Mouse (Mus musculus) forebrain, postnatal 0 days (tissue): ENCODE measurements around the gene Hist1h1d. TPM values are rescaled to one million over a fixed set of nuclear protein-coding genes. Genes with fewer than 3 reads are reported as not detected.

ENCODE experiments used
- ATAC-seq: fragments of 200-750 bp; cut with Nextera tagmentation; 2 replicates; pipeline ENCODE4 v1.8.0; 2017; ENCODE audit warnings: mild to moderate bottlenecking, moderate library complexity
- DNase-seq: peaks from one replicate; pipeline ENCODE4 v3.0.0-alpha.2; 2015
- H3K27ac ChIP-seq: fragments of 300-500 bp; sonication (generic); 2 replicates; pipeline ENCODE4 v1.5.1; 2014; ENCODE audit warnings: low read depth, mild to moderate bottlenecking, antibody characterized with exemption, low read length, moderate library complexity, mixed read lengths
- H3K27me3 ChIP-seq: fragments of 300-500 bp; sonication (generic); 2 replicates; pipeline ENCODE4 v1.6.1; 2014; ENCODE audit warnings: mild to moderate bottlenecking, low read length, mixed read lengths; ENCODE audit not compliant: insufficient read depth
- H3K36me3 ChIP-seq: fragments of 300-500 bp; sonication (generic); 2 replicates; pipeline ENCODE4 v1.6.1; 2014; ENCODE audit warnings: mild to moderate bottlenecking, moderate library complexity; ENCODE audit not compliant: insufficient read depth
- H3K4me1 ChIP-seq: fragments of 300-500 bp; sonication (generic); 2 replicates; pipeline ENCODE4 v1.6.1; 2014; ENCODE audit warnings: antibody characterized with exemption; ENCODE audit not compliant: insufficient read depth
- H3K4me2 ChIP-seq: fragments of 300-500 bp; sonication (generic); 2 replicates; pipeline ENCODE4 v1.6.1; 2014; ENCODE audit warnings: low read depth, mild to moderate bottlenecking, moderate library complexity
- H3K4me3 ChIP-seq: fragments of 300-500 bp; sonication (generic); 2 replicates; pipeline ENCODE4 v1.5.1; 2014; ENCODE audit warnings: low read depth, low read length, mixed read lengths
- H3K9ac ChIP-seq: fragments of 300-500 bp; sonication (generic); 2 replicates; pipeline ENCODE4 v1.6.1; 2014; ENCODE audit warnings: mild to moderate bottlenecking
- H3K9me3 ChIP-seq: fragments of 300-500 bp; sonication (generic); 2 replicates; pipeline ENCODE4 v1.6.1; 2016; ENCODE audit warnings: low read length
- CTCF ChIP-seq: sonication (generic); IDR thresholded peaks from 2 replicates; pipeline ENCODE4 v1.5.1; 2016; ENCODE audit warnings: antibody characterized with exemption, control low read depth, low read depth
- WGBS: fragments of 180-500 bp; shearing (Covaris S2); extraction: QIAGEN DNeasy Blood & Tissue Kit; methylation state at CpG from one replicate; pipeline ENCODE4 v1.1.7; 2014; 5-methylcytosine and 5-hydroxymethylcytosine counted together
- microRNA-seq, 2 experiments: library from miRNA; unstranded; fragments of <30 nt; microRNA quantifications; one replicate each; pipeline ENCODE4; 2016
- polyA plus RNA-seq: library from polyadenylated mRNA; unstranded; fragments of >200 nt; fragmentation: Nextera tagmentation; extraction: Ambion mirVana; gene quantifications from 2 replicates; pipeline ENCODE4 v1.2.1, GENCODE M21; 2015
- total RNA-seq: library from RNA; depleted of rRNA; stranded (reverse); fragments of >200 nt; gene quantifications from 2 replicates; pipeline ENCODE4 v1.2.3, GENCODE M21; 2014; rRNA removed

The Hist1h1d gene
- total and polyA plus RNA-seq, 2 experiments from 2014 or later: 0.12 to 48.5 TPM

- ATAC-seq: no peak
- TF ChIP-seq CTCF: peak; percentile 83
These were observed 44.9 kb downstream of the Hist1h1d start for GRCm38 (mm10) chr13:23597957-23598356.

GRCm38 (mm10) chr13:23603182-23603699 lies 50.2 kb downstream of the Hist1h1d start:
- ATAC-seq: no peak
- H3K4me3 ChIP-seq: no peak overlapping the region
- no peak for TF ChIP-seq CTCF
- no peak overlapping the region for H3K27ac ChIP-seq
- DNase-seq: no peak
- H3K9ac ChIP-seq: no peak overlapping the region
- no peaks in the 10 kb centered on the region for H3K4me1 ChIP-seq
- no peaks in the 10 kb centered on the region for H3K36me3 ChIP-seq
- H3K4me2 ChIP-seq: no peak overlapping the region
- no peaks in the 10 kb centered on the region for H3K9me3 ChIP-seq
- 86% methylated on average over 7 of the region's 7 CpGs for WGBS
- no peaks in the 10 kb centered on the region for H3K27me3 ChIP-seq

More at GRCm38 (mm10) chr13:23597957-23598356, 44.9 kb downstream of the Hist1h1d start:
- Histone ChIP-seq H3K36me3 (no peaks in the 10 kb centered on the region), H3K4me3 (no peak overlapping the region), H3K27ac (no peak overlapping the region), H3K4me1 (no peaks in the 10 kb centered on the region), H3K4me2 (no peak overlapping the region), H3K9me3 (no peaks in the 10 kb centered on the region), H3K27me3 (no peaks in the 10 kb centered on the region), H3K9ac (no peak overlapping the region)
- WGBS: 8% methylated on average over 9 of the region's 9 CpGs
- peak; percentile 78 for DNase-seq

- 96% methylated on average over 3 of the region's 3 CpGs for WGBS
- Histone ChIP-seq H3K27ac (no peak overlapping the region), H3K4me2 (no peak overlapping the region), H3K9ac (no peak overlapping the region), H3K36me3 (no peaks in the 10 kb centered on the region), H3K9me3 (no peaks in the 10 kb centered on the region), H3K4me1 (no peaks in the 10 kb centered on the region), H3K27me3 (no peaks in the 10 kb centered on the region), H3K4me3 (no peak overlapping the region)
- ATAC-seq: no peak
- no peak for DNase-seq
- TF ChIP-seq CTCF: no peak
These were observed 51.4 kb downstream of the Hist1h1d start for GRCm38 (mm10) chr13:23604452-23604851.

- WGBS: 87% methylated on average over 3 of the region's 3 CpGs
- Histone ChIP-seq H3K36me3 (no peaks in the 10 kb centered on the region), H3K4me2 (no peak overlapping the region), H3K27me3 (no peaks in the 10 kb centered on the region), H3K9ac (no peak overlapping the region), H3K4me1 (no peaks in the 10 kb centered on the region), H3K27ac (no peak overlapping the region), H3K9me3 (no peaks in the 10 kb centered on the region), H3K4me3 (no peak overlapping the region)
- TF ChIP-seq CTCF: no peak
- DNase-seq (no peak), ATAC-seq (no peak)
These were observed 52.0 kb downstream of the Hist1h1d start for GRCm38 (mm10) chr13:23605052-23605451.

- TF ChIP-seq CTCF: no peak
- WGBS: 93% methylated on average over 4 of the region's 4 CpGs
- no peak for ATAC-seq
These were observed 56.1 kb downstream of the Hist1h1d start for GRCm38 (mm10) chr13:23609209-23609608.

GRCm38 (mm10) chr13:23609844-23610243 lies 56.8 kb downstream of the Hist1h1d start:
- ATAC-seq (no peak), DNase-seq (no peak)
- TF ChIP-seq CTCF: no peak
- no peaks in the 10 kb centered on the region for H3K4me1 ChIP-seq
- no peak overlapping the region for H3K9ac ChIP-seq
- H3K4me2 ChIP-seq: no peak overlapping the region
- no peaks in the 10 kb centered on the region for H3K9me3 ChIP-seq
- no peak overlapping the region for H3K4me3 ChIP-seq
- H3K27me3 ChIP-seq: no peaks in the 10 kb centered on the region
- H3K36me3 ChIP-seq: no peaks in the 10 kb centered on the region
- H3K27ac ChIP-seq: no peak overlapping the region

More at GRCm38 (mm10) chr13:23609209-23609608, 56.1 kb downstream of the Hist1h1d start:
- no peaks in the 10 kb centered on the region for H3K36me3 ChIP-seq
- H3K9me3 ChIP-seq: no peaks in the 10 kb centered on the region
- no peak for DNase-seq
- H3K27ac ChIP-seq: no peak overlapping the region
- H3K4me3 ChIP-seq: no peak overlapping the region
- no peak overlapping the region for H3K4me2 ChIP-seq
- H3K27me3 ChIP-seq: no peaks in the 10 kb centered on the region
- H3K9ac ChIP-seq: no peak overlapping the region
- no peaks in the 10 kb centered on the region for H3K4me1 ChIP-seq

Small RNA genes within 50 kb of the gene (microRNA-seq; reads per million reads assigned to microRNA genes)
- 0 reads per million in 2 experiments for gene Gm44297
- 0 reads per million in 2 experiments for gene Gm44359
- 0 reads per million in 2 experiments for gene Gm44394
- 0.24 to 0.39 reads per million in 2 experiments for gene n-TStga1

Other genes starting within 250 kb of the Hist1h1d start
Only the 30 nearest of the 34 such genes appear.
- 32.9 and 35.5 TPM in 2 replicates for gene Zfp322a, start 184.1 kb upstream of the Hist1h1d start, total RNA-seq
- gene Zfp322a, start 184.1 kb upstream of the Hist1h1d start, polyA plus RNA-seq: 23.1 and 33.6 TPM in 2 replicates
- 6.5 and 8.2 TPM in 2 replicates for gene Abt1, start 129.4 kb upstream of the Hist1h1d start, total RNA-seq
- 7.7 and 8.2 TPM in 2 replicates for gene Abt1, start 129.4 kb upstream of the Hist1h1d start, polyA plus RNA-seq
- gene Btn1a1, start 87.4 kb upstream of the Hist1h1d start, total RNA-seq: 0.08 and 0.33 TPM in 2 replicates
- gene Btn1a1, start 87.4 kb upstream of the Hist1h1d start, polyA plus RNA-seq: 0.12 TPM in 1 of 2 replicates, not detected in the other
- gene Btn2a2, start 64.4 kb upstream of the Hist1h1d start, total RNA-seq: not detected in 2 replicates
- gene Btn2a2, start 64.4 kb upstream of the Hist1h1d start, polyA plus RNA-seq: 0.10 TPM in 1 of 2 replicates, not detected in the other
- 1,275 and 1,840 TPM in 2 replicates for gene Hist1h4h, start 22.2 kb upstream of the Hist1h1d start, total RNA-seq
- 4.1 and 5.7 TPM in 2 replicates for gene Hist1h4h, start 22.2 kb upstream of the Hist1h1d start, polyA plus RNA-seq
- gene Hist1h2af, start 19.4 kb upstream of the Hist1h1d start, total RNA-seq: 135 and 227 TPM in 2 replicates
- gene Hist1h2af, start 19.4 kb upstream of the Hist1h1d start, polyA plus RNA-seq: not detected in 2 replicates
- gene Hist1h3g, start 17.8 kb upstream of the Hist1h1d start, total RNA-seq: 116 and 134 TPM in 2 replicates
- 0.50 TPM in 1 of 2 replicates, not detected in the other for gene Hist1h3g, start 17.8 kb upstream of the Hist1h1d start, polyA plus RNA-seq
- 12.5 and 17.0 TPM in 2 replicates for gene Hist1h2bh, start 9.9 kb upstream of the Hist1h1d start, total RNA-seq
- 0.17 TPM in 1 of 2 replicates, not detected in the other for gene Hist1h2bh, start 9.9 kb upstream of the Hist1h1d start, polyA plus RNA-seq
- gene Hist1h3f, start 9.2 kb upstream of the Hist1h1d start, total RNA-seq: 116 and 119 TPM in 2 replicates
- gene Hist1h3f, start 9.2 kb upstream of the Hist1h1d start, polyA plus RNA-seq: 0.17 and 0.47 TPM in 2 replicates
- 586 and 753 TPM in 2 replicates for gene Hist1h4f, start 1.6 kb upstream of the Hist1h1d start, total RNA-seq
- 0.70 TPM in 1 of 2 replicates, not detected in the other for gene Hist1h4f, start 1.6 kb upstream of the Hist1h1d start, polyA plus RNA-seq
- gene Hist1h3e, start 9.1 kb downstream of the Hist1h1d start, total RNA-seq: 180 and 204 TPM in 2 replicates
- 1.9 and 2.0 TPM in 2 replicates for gene Hist1h3e, start 9.1 kb downstream of the Hist1h1d start, polyA plus RNA-seq
- 111 TPM in 2 replicates for gene Hist1h2ae, start 18.0 kb downstream of the Hist1h1d start, total RNA-seq
- gene Hist1h2ae, start 18.0 kb downstream of the Hist1h1d start, polyA plus RNA-seq: 12.5 and 23.0 TPM in 2 replicates
- gene Hist1h2bg, start 18.1 kb downstream of the Hist1h1d start, total RNA-seq: 367 and 594 TPM in 2 replicates
- gene Hist1h2bg, start 18.1 kb downstream of the Hist1h1d start, polyA plus RNA-seq: 3.0 and 3.6 TPM in 2 replicates
- 226 and 289 TPM in 2 replicates for gene Hist1h2bf, start 20.9 kb downstream of the Hist1h1d start, total RNA-seq
- gene Hist1h2bf, start 20.9 kb downstream of the Hist1h1d start, polyA plus RNA-seq: not detected in 2 replicates
- 204 and 274 TPM in 2 replicates for gene Hist1h2ad, start 21.1 kb downstream of the Hist1h1d start, total RNA-seq
- 0.78 TPM in 1 of 2 replicates, not detected in the other for gene Hist1h2ad, start 21.1 kb downstream of the Hist1h1d start, polyA plus RNA-seq
- gene Hist1h3d, start 22.5 kb downstream of the Hist1h1d start, total RNA-seq: 73.0 and 78.9 TPM in 2 replicates
- gene Hist1h3d, start 22.5 kb downstream of the Hist1h1d start, polyA plus RNA-seq: 0.57 and 0.80 TPM in 2 replicates
- gene Hist1h4d, start 28.3 kb downstream of the Hist1h1d start, total RNA-seq: 258 and 695 TPM in 2 replicates
- 25.0 and 42.2 TPM in 2 replicates for gene Hist1h4d, start 28.3 kb downstream of the Hist1h1d start, polyA plus RNA-seq
- 98.5 and 120 TPM in 2 replicates for gene Hist1h2be, start 67.9 kb downstream of the Hist1h1d start, total RNA-seq
- gene Hist1h2be, start 67.9 kb downstream of the Hist1h1d start, polyA plus RNA-seq: 0.31 and 0.39 TPM in 2 replicates
- gene Hist1h1e, start 69.3 kb downstream of the Hist1h1d start, total RNA-seq: 204 and 218 TPM in 2 replicates
- 11.1 and 16.3 TPM in 2 replicates for gene Hist1h1e, start 69.3 kb downstream of the Hist1h1d start, polyA plus RNA-seq
- gene Hist1h2ac, start 130.7 kb downstream of the Hist1h1d start, total RNA-seq: 40.9 and 44.8 TPM in 2 replicates
- 0.41 and 0.49 TPM in 2 replicates for gene Hist1h2ac, start 130.7 kb downstream of the Hist1h1d start, polyA plus RNA-seq
- 93.7 and 124 TPM in 2 replicates for gene Hist1h2bc, start 130.9 kb downstream of the Hist1h1d start, total RNA-seq
- 29.2 and 35.3 TPM in 2 replicates for gene Hist1h2bc, start 130.9 kb downstream of the Hist1h1d start, polyA plus RNA-seq
- 1.3 TPM in 1 of 2 replicates, not detected in the other for gene Hist1h1t, start 142.6 kb downstream of the Hist1h1d start, total RNA-seq
- not detected in 2 replicates for gene Hist1h1t, start 142.6 kb downstream of the Hist1h1d start, polyA plus RNA-seq
- gene Hist1h4c, start 145.2 kb downstream of the Hist1h1d start, total RNA-seq: 917 and 942 TPM in 2 replicates
- 2.3 and 5.0 TPM in 2 replicates for gene Hist1h4c, start 145.2 kb downstream of the Hist1h1d start, polyA plus RNA-seq
- gene Hfe, start 157.6 kb downstream of the Hist1h1d start, total RNA-seq: 2.5 and 3.6 TPM in 2 replicates
- 4.4 and 6.0 TPM in 2 replicates for gene Hfe, start 157.6 kb downstream of the Hist1h1d start, polyA plus RNA-seq
- gene Hist1h1c, start 185.5 kb downstream of the Hist1h1d start, total RNA-seq: 475 and 498 TPM in 2 replicates
- 24.0 and 26.3 TPM in 2 replicates for gene Hist1h1c, start 185.5 kb downstream of the Hist1h1d start, polyA plus RNA-seq
- gene Hist1h3c, start 192.3 kb downstream of the Hist1h1d start, total RNA-seq: 294 and 301 TPM in 2 replicates
- gene Hist1h3c, start 192.3 kb downstream of the Hist1h1d start, polyA plus RNA-seq: 0.84 TPM in 1 of 2 replicates, not detected in the other
- gene Hist1h2bb, start 193.5 kb downstream of the Hist1h1d start, total RNA-seq: 647 and 680 TPM in 2 replicates
- gene Hist1h2bb, start 193.5 kb downstream of the Hist1h1d start, polyA plus RNA-seq: not detected in 2 replicates
- gene Hist1h2ab, start 197.9 kb downstream of the Hist1h1d start, total RNA-seq: 305 and 340 TPM in 2 replicates
- gene Hist1h2ab, start 197.9 kb downstream of the Hist1h1d start, polyA plus RNA-seq: 4.4 and 6.7 TPM in 2 replicates
- gene Hist1h3b, start 199.0 kb downstream of the Hist1h1d start, total RNA-seq: 229 and 254 TPM in 2 replicates
- 0.25 and 0.67 TPM in 2 replicates for gene Hist1h3b, start 199.0 kb downstream of the Hist1h1d start, polyA plus RNA-seq
- 184 and 254 TPM in 2 replicates for gene Hist1h4b, start 203.8 kb downstream of the Hist1h1d start, total RNA-seq
- gene Hist1h4b, start 203.8 kb downstream of the Hist1h1d start, polyA plus RNA-seq: 1.8 and 3.0 TPM in 2 replicates